Mouse (Mus musculus) stomach, embryonic 15.5 days (tissue): ENCODE measurements around the gene Nup210. TPM values are rescaled to one million over a fixed set of nuclear protein-coding genes. Genes with fewer than 3 reads are reported as not detected.
A peak's percentile ranks its signal among the peaks of the same experiment; 100 is the strongest.
"Not testable (repeated sequence)": the region's sequence is repeated elsewhere in the genome, so short reads cannot be mapped to it uniquely, and the experiment has no call there.

Experiments
- ATAC-seq: fragments of 200-750 bp; cut with Nextera tagmentation; 2 replicates; pipeline ENCODE4 v1.8.0; 2017; ENCODE audit warnings: low read depth, moderate number of reproducible peaks, moderate TSS enrichment; ENCODE audit not compliant: insufficient read depth, low FRiP score
- H3K27ac ChIP-seq: fragments of 300-500 bp; sonication (generic); 2 replicates; pipeline ENCODE4 v1.5.1; 2015; ENCODE audit warnings: mild to moderate bottlenecking, inconsistent platforms
- H3K27me3 ChIP-seq: fragments of 300-500 bp; sonication (generic); replicated peaks from 2 replicates; pipeline ENCODE4 v1.6.1; 2015; ENCODE audit warnings: inconsistent platforms
- H3K36me3 ChIP-seq: fragments of 300-500 bp; sonication (generic); 2 replicates; pipeline ENCODE4 v1.6.1; 2015; ENCODE audit warnings: inconsistent platforms
- H3K4me1 ChIP-seq: fragments of 300-500 bp; sonication (generic); 2 replicates; pipeline ENCODE4 v1.6.1; 2015; ENCODE audit warnings: inconsistent platforms
- H3K4me2 ChIP-seq: fragments of 300-500 bp; sonication (generic); 2 replicates; pipeline ENCODE4 v1.6.1; 2015; ENCODE audit warnings: mild to moderate bottlenecking, inconsistent platforms
- H3K4me3 ChIP-seq: fragments of 300-500 bp; sonication (generic); replicated peaks from 2 replicates; pipeline ENCODE4 v1.5.1; 2015; ENCODE audit warnings: inconsistent platforms
- H3K9ac ChIP-seq: fragments of 300-500 bp; sonication (generic); 2 replicates; pipeline ENCODE4 v1.6.1; 2015; ENCODE audit warnings: inconsistent platforms
- H3K9me3 ChIP-seq: fragments of 300-500 bp; sonication (generic); 2 replicates; pipeline ENCODE4 v1.6.1; 2016; ENCODE audit warnings: inconsistent platforms
- WGBS: fragments of 180-500 bp; shearing (Covaris S2); methylation state at CpG from one replicate; pipeline ENCODE4 v1.1.7; 2015; 5-methylcytosine and 5-hydroxymethylcytosine counted together
- polyA plus RNA-seq: library from polyadenylated mRNA; unstranded; fragments of >200 nt; fragmentation: Nextera tagmentation; extraction: Ambion mirVana; gene quantifications from 2 replicates; pipeline ENCODE4 v1.2.1, GENCODE M21; 2015

Gene Nup210
- polyA plus RNA-seq, 1 experiment from 2014 or later: 14.3 TPM

- H3K4me3 ChIP-seq: no peak overlapping the region
- no peak overlapping the region for H3K4me2 ChIP-seq
- no peak for ATAC-seq
- H3K27me3 ChIP-seq: no peaks in the 10 kb centered on the region
- no peaks in the 10 kb centered on the region for H3K4me1 ChIP-seq
- WGBS: 46% methylated on average over 1 of the region's 1 CpGs
- H3K9ac ChIP-seq: no peak overlapping the region
- no peak overlapping the region for H3K27ac ChIP-seq
- H3K9me3 ChIP-seq: no peaks in the 10 kb centered on the region
- no peaks in the 10 kb centered on the region for H3K36me3 ChIP-seq
These were observed 14.2 kb upstream of the Nup210 start for GRCm38 (mm10) chr6:91130856-91131255.

- 55% methylated on average over 4 of the region's 4 CpGs for WGBS
- Histone ChIP-seq H3K4me2 (no peak overlapping the region), H3K9me3 (no peaks in the 10 kb centered on the region), H3K27me3 (no peaks in the 10 kb centered on the region), H3K36me3 (no peaks in the 10 kb centered on the region), H3K9ac (no peak overlapping the region), H3K4me3 (no peak overlapping the region), H3K4me1 (no peaks in the 10 kb centered on the region), H3K27ac (no peak overlapping the region)
- no peak for ATAC-seq
These were observed 12.4 kb upstream of the Nup210 start for GRCm38 (mm10) chr6:91128996-91129395.

- no peak for ATAC-seq
- no peaks in the 10 kb centered on the region for H3K4me1 ChIP-seq
- H3K4me3 ChIP-seq: no peak overlapping the region
- WGBS: 60% methylated on average over 2 of the region's 2 CpGs
- H3K27ac ChIP-seq: no peak overlapping the region
- no peaks in the 10 kb centered on the region for H3K36me3 ChIP-seq
- H3K9ac ChIP-seq: no peak overlapping the region
- H3K4me2 ChIP-seq: no peak overlapping the region
- H3K9me3 ChIP-seq: no peaks in the 10 kb centered on the region
- no peaks in the 10 kb centered on the region for H3K27me3 ChIP-seq
These were observed 8.6 kb upstream of the Nup210 start for GRCm38 (mm10) chr6:91125228-91125585.

- H3K36me3 ChIP-seq: no peaks in the 10 kb centered on the region
- no peaks in the 10 kb centered on the region for H3K27me3 ChIP-seq
- WGBS: 36% methylated on average over 7 of the region's 7 CpGs
- H3K4me2 ChIP-seq: no peak overlapping the region
- no peaks in the 10 kb centered on the region for H3K9me3 ChIP-seq
- no peak overlapping the region for H3K27ac ChIP-seq
- H3K4me3 ChIP-seq: no peak overlapping the region
- no peak overlapping the region for H3K9ac ChIP-seq
- no peaks in the 10 kb centered on the region for H3K4me1 ChIP-seq
- no peak for ATAC-seq
These were observed 7.9 kb upstream of the Nup210 start for GRCm38 (mm10) chr6:91124286-91125227.

GRCm38 (mm10) chr6:91123453-91123852, 6.8 kb upstream of the Nup210 start:
- Histone ChIP-seq H3K27ac (no peak overlapping the region), H3K4me1 (no peaks in the 10 kb centered on the region), H3K9ac (no peak overlapping the region), H3K4me3 (no peak overlapping the region), H3K4me2 (no peak overlapping the region), H3K36me3 (no peaks in the 10 kb centered on the region), H3K9me3 (no peaks in the 10 kb centered on the region), H3K27me3 (no peaks in the 10 kb centered on the region)
- WGBS: 76% methylated on average over 3 of the region's 3 CpGs
- no peak for ATAC-seq

GRCm38 (mm10) chr6:91121089-91121488, 4.5 kb upstream of the Nup210 start:
- H3K9ac ChIP-seq, H3K27ac ChIP-seq, ATAC-seq, H3K27me3 ChIP-seq, H3K4me2 ChIP-seq, H3K9me3 ChIP-seq, H3K4me3 ChIP-seq, H3K36me3 ChIP-seq: not testable (repeated sequence)
- 93% methylated on average over 7 of the region's 7 CpGs for WGBS
- H3K4me1 ChIP-seq: peaks cover 12% of the 10 kb centered on the region; the same call in 1 of the 2 replicates

GRCm38 (mm10) chr6:91120206-91120605, 3.6 kb upstream of the Nup210 start:
- no peak overlapping the region for H3K9ac ChIP-seq
- H3K4me1 ChIP-seq: peaks cover 16% of the 10 kb centered on the region; the same call in 1 of the 2 replicates
- no peak overlapping the region for H3K4me2 ChIP-seq
- H3K36me3 ChIP-seq: no peaks in the 10 kb centered on the region
- no peak overlapping the region for H3K4me3 ChIP-seq
- no peak for ATAC-seq
- no peaks in the 10 kb centered on the region for H3K27me3 ChIP-seq
- H3K9me3 ChIP-seq: no peaks in the 10 kb centered on the region
- 61% methylated on average over 2 of the region's 2 CpGs for WGBS
- H3K27ac ChIP-seq: no peak overlapping the region

- no peaks in the 10 kb centered on the region for H3K27me3 ChIP-seq
- H3K9me3 ChIP-seq: no peaks in the 10 kb centered on the region
- no peaks in the 10 kb centered on the region for H3K36me3 ChIP-seq
- no peak overlapping the region for H3K4me2 ChIP-seq
- no peak overlapping the region for H3K27ac ChIP-seq
- H3K4me1 ChIP-seq: peaks cover 16% of the 10 kb centered on the region; the same call in 1 of the 2 replicates
- H3K4me3 ChIP-seq: no peak overlapping the region
- no peak overlapping the region for H3K9ac ChIP-seq
- ATAC-seq: no peak
These were observed 1.9 kb upstream of the Nup210 start for GRCm38 (mm10) chr6:91118526-91118925.

GRCm38 (mm10) chr6:91117149-91117548, 520 bp upstream of the Nup210 start:
- 3% methylated on average over 9 of the region's 9 CpGs for WGBS
- H3K9me3 ChIP-seq: no peaks in the 10 kb centered on the region
- peak overlapping the region; percentile 99 for H3K4me2 ChIP-seq
- no peak overlapping the region for H3K9ac ChIP-seq
- H3K36me3 ChIP-seq: no peaks in the 10 kb centered on the region
- H3K4me1 ChIP-seq: peaks cover 16% of the 10 kb centered on the region; the same call in 1 of the 2 replicates
- H3K4me3 ChIP-seq: peak overlapping the region; percentile 69
- H3K27me3 ChIP-seq: no peaks in the 10 kb centered on the region
- peak; percentile 19; the same call in 1 of the 2 replicates for ATAC-seq
- no peak overlapping the region for H3K27ac ChIP-seq

- Histone ChIP-seq H3K27me3 (no peaks in the 10 kb centered on the region), H3K4me3 (peak overlapping the region; percentile 69), H3K4me2 (peak overlapping the region; percentile 99), H3K9me3 (no peaks in the 10 kb centered on the region), H3K36me3 (no peaks in the 10 kb centered on the region), H3K9ac (peak overlapping the region; percentile 45; the same call in 1 of the 2 replicates), H3K27ac (peak overlapping the region; percentile 65; the same call in 1 of the 2 replicates), H3K4me1 (peaks cover 16% of the 10 kb centered on the region; the same call in 1 of the 2 replicates)
- WGBS: 24% methylated on average over 4 of the region's 4 CpGs
- peak; percentile 48; the same call in 1 of the 2 replicates for ATAC-seq
These were observed 776 bp downstream of the Nup210 start for GRCm38 (mm10) chr6:91115863-91116243.

GRCm38 (mm10) chr6:91115158-91115557, 1.5 kb downstream of the Nup210 start:
- Histone ChIP-seq H3K4me1 (peaks cover 16% of the 10 kb centered on the region; the same call in 1 of the 2 replicates), H3K4me2 (peak overlapping the region; percentile 99), H3K36me3 (no peaks in the 10 kb centered on the region), H3K9me3 (no peaks in the 10 kb centered on the region), H3K27ac (0 out of 2 replicates have a peak overlapping the region, but pooled peaks have one; percentile 17), H3K9ac (no peak overlapping the region), H3K27me3 (no peaks in the 10 kb centered on the region), H3K4me3 (no peak overlapping the region)
- no peak for ATAC-seq
- 30% methylated on average over 1 of the region's 1 CpGs for WGBS

- Histone ChIP-seq H3K9me3 (no peaks in the 10 kb centered on the region), H3K4me1 (peaks cover 16% of the 10 kb centered on the region; the same call in 1 of the 2 replicates), H3K9ac (no peak overlapping the region), H3K27me3 (no peaks in the 10 kb centered on the region), H3K27ac (0 out of 2 replicates have a peak overlapping the region, but pooled peaks have one; percentile 17), H3K4me3 (no peak overlapping the region), H3K4me2 (peak overlapping the region; percentile 99; the same call in 1 of the 2 replicates), H3K36me3 (no peaks in the 10 kb centered on the region)
- ATAC-seq: no peak
- WGBS: 29% methylated on average over 2 of the region's 2 CpGs
These were observed 1.9 kb downstream of the Nup210 start for GRCm38 (mm10) chr6:91114716-91115115.
